Mouse (Mus musculus): ENCODE measurements around the gene Spata48. TPM values are rescaled to one million over a fixed set of nuclear protein-coding genes. Genes with fewer than 3 reads are reported as not detected.

Gene Spata48
- polyA plus RNA-seq, 1 experiment from 2014 or later: 0.28 TPM

DNA sequence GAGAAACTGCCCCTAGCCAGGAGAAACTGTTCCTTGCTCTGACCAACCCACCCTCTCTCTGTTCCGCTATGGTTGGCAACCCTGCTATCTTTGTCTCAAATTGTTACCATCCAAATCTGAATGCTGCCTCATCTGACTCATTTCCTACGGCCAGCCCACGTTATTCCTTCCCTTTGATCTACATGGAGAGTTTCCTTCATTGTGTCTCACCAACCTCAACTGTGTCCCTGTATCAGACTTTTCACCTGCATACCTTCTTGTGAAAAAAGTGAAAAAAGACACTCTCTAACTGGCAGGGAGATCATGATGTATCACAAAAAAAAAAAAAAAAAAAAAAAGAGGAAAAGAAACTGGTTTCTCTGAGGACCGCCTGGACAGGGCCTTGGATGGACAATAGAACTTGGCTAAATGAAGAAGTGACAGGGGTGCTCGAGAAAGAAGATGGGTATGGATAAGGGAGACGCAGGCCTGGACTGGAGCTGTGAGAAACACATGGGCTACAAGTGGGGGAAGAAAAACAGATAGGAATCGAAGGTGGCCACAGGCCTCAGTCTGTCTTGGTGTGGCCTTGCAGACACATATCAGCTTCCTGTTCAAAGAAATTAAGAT, 85.1 kb downstream of the Spata48 start:
- Histone ChIP-seq H3K36me3 (no peaks in the 10 kb centered on the region), H3K4me2 (no peak overlapping the region), H3K9me3 (no peaks in the 10 kb centered on the region), H3K27ac (no peak overlapping the region), H3K4me1 (no peaks in the 10 kb centered on the region), H3K27me3 (no peaks in the 10 kb centered on the region), H3K9ac (no peak overlapping the region), H3K4me3 (no peak overlapping the region)
- WGBS: 83% methylated on average over 7 of the region's 7 CpGs
- no peak for ATAC-seq (ENCODE audit: insufficient number of reproducible peaks, low FRiP score, low TSS enrichment, low read depth)

DNA sequence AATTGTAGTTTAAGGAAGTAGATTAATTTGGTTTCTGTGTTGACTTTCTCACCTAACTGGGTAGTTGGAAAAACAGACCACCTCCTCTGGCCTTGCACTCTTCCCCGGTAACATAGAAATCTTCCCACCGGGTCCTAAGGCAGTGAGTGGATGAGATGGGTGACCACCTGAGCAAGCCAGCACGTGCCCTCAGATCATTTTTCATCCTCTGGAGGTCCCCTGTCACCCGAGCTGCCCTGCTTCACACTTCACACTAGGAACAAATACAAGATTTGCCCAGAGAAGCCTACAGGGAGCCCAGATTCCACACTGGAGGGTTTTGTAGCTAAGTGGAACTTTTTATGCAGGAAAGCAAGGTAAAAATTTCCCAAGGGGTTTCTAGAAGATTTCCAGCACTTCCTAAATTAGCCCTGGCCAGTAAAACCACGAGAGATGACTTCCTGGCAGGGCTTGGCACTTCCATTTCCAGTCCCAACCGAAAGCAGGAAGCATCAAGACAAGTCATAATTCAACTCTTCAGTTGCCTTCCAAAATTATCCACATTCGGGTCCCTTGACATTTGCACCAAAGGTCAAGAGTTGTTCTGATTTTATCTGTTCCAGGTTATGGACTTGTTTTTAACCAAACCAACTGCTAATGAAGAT, 85.8 kb downstream of the Spata48 start:
- Histone ChIP-seq H3K4me1 (no peaks in the 10 kb centered on the region), H3K9ac (no peak overlapping the region), H3K4me3 (no peak overlapping the region), H3K27me3 (no peaks in the 10 kb centered on the region), H3K36me3 (no peaks in the 10 kb centered on the region), H3K9me3 (no peaks in the 10 kb centered on the region), H3K4me2 (no peak overlapping the region), H3K27ac (no peak overlapping the region)
- no peak for ATAC-seq (ENCODE audit: insufficient number of reproducible peaks, low FRiP score, low TSS enrichment, low read depth)
- WGBS: 51% methylated on average over 7 of the region's 7 CpGs

DNA sequence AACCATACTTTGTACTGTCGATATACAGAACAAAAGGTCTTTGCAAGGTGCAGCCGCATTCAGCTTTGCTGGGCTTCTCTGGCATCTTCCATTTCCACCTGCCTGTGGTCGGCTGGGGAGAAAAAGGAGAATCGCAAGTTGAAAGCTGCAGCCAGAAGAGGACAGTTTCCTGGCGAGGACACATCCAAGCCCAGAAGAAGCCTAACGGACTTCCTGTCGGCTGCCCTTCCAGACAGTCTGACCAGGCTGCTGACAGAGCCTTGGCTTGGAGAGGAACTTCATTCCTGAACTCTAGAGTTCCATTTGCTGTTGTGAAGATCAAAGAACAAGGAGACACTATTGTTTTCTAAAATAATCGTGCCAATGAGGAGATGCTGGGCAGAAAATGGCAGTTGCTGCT, 93.7 kb downstream of the Spata48 start:
- no peak for ATAC-seq (ENCODE audit: insufficient number of reproducible peaks, low FRiP score, low TSS enrichment, low read depth)
- no peak overlapping the region for H3K27ac ChIP-seq
- H3K4me3 ChIP-seq: no peak overlapping the region
- 77% methylated on average over 8 of the region's 8 CpGs for WGBS
- no peaks in the 10 kb centered on the region for H3K36me3 ChIP-seq
- no peak overlapping the region for H3K9ac ChIP-seq
- no peaks in the 10 kb centered on the region for H3K27me3 ChIP-seq
- H3K4me1 ChIP-seq: no peaks in the 10 kb centered on the region
- no peaks in the 10 kb centered on the region for H3K9me3 ChIP-seq
- H3K4me2 ChIP-seq: no peak overlapping the region

DNA sequence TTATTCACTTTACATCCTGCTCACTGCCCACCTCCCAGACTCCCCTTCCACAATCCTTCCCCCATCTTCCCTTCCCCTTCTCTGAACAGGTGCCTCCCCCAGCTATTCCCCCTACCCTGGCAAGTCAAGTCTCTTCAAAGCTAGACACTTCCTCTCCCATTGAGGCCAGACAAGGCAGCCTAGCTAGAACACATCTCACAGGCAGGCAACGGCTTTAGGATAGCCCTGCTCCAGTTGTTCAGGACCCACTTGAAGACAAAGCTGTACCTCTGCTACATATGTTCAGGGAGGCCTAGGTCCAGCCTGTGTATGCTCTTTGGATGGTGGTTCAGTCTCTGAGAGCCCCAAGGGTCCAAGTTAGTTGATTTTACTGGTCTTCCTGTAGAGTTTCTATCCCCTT, 94.3 kb downstream of the Spata48 start:
- H3K4me2 ChIP-seq: no peak overlapping the region
- no peaks in the 10 kb centered on the region for H3K27me3 ChIP-seq
- H3K27ac ChIP-seq: no peak overlapping the region
- H3K9me3 ChIP-seq: no peaks in the 10 kb centered on the region
- ATAC-seq (ENCODE audit: insufficient number of reproducible peaks, low FRiP score, low TSS enrichment, low read depth): no peak
- H3K4me3 ChIP-seq: no peak overlapping the region
- no peaks in the 10 kb centered on the region for H3K4me1 ChIP-seq
- no peak overlapping the region for H3K9ac ChIP-seq
- 90% methylated on average over 1 of the region's 1 CpGs for WGBS
- H3K36me3 ChIP-seq: no peaks in the 10 kb centered on the region

DNA sequence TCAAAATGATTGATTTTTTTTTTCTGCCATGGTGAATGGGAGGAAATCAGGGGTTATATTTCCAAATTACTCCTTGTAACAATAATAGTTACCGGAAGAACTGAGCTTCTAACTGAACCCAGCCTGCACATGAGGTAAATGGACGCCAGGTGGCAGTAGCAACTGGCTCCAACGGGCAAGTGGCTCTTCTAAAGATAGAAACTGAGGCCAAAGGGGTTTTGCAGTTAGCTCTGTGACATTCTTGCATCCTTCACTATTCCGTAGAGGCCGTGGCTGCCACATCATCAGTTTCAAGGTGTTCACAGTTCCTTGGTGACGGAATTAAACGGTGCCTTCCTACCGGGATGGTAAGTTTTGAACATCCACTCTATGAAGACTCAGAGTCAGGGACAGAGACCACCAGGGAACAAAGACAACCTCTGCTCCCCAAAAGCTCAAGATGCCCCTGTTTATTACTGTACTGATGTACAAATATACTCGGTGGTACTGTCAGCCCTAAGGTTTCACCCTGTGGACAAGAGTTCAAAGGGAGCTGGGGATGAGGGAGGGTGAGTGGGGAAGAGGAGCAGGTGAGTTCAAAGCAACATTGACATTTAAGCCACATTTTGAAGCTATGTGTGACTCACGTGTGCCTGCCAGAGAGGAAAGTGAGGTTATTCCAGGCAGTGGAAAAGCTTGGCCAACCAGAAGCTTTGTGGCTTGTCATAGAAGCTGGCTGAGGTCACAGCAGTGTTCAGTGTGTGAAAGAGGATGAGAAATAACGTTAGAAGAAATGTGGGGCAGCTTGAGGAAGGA, 95.5 kb downstream of the Spata48 start:
- H3K4me2 ChIP-seq: no peak overlapping the region
- H3K36me3 ChIP-seq: no peaks in the 10 kb centered on the region
- no peaks in the 10 kb centered on the region for H3K9me3 ChIP-seq
- no peak overlapping the region for H3K4me3 ChIP-seq
- whole genome bisulfite sequencing: 41% methylated on average over 11 of the region's 11 CpGs
- H3K27ac ChIP-seq: no peak overlapping the region
- no peak for ATAC-seq (ENCODE audit: insufficient number of reproducible peaks, low FRiP score, low TSS enrichment, low read depth)
- no peaks in the 10 kb centered on the region for H3K4me1 ChIP-seq
- H3K27me3 ChIP-seq: no peaks in the 10 kb centered on the region
- H3K9ac ChIP-seq: no peak overlapping the region

DNA sequence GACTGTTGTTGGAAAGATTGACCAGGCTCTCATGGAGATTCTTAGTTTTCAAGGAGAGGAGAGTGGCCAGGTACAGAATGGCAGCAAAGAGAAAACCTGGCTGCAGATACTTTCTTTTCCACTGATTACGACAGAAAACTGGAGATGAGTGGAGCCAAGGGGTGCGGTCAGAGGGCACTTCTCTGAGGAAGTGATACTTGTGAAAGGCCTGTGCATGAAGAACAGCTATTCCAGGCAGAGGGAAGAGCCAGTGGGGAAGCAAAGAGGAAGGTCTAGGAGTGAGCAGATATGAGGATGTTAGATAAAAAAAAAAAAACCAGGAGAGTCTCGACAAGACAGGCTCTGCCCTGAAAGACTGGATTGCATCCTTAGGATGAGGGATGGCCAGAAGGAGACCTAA, 96.8 kb downstream of the Spata48 start:
- Histone ChIP-seq H3K9ac (no peak overlapping the region), H3K4me1 (no peaks in the 10 kb centered on the region), H3K36me3 (no peaks in the 10 kb centered on the region), H3K4me3 (no peak overlapping the region), H3K27me3 (no peaks in the 10 kb centered on the region), H3K4me2 (no peak overlapping the region), H3K27ac (no peak overlapping the region), H3K9me3 (no peaks in the 10 kb centered on the region)
- 77% methylated on average over 3 of the region's 3 CpGs for WGBS
- ATAC-seq (ENCODE audit: insufficient number of reproducible peaks, low FRiP score, low TSS enrichment, low read depth): no peak

DNA sequence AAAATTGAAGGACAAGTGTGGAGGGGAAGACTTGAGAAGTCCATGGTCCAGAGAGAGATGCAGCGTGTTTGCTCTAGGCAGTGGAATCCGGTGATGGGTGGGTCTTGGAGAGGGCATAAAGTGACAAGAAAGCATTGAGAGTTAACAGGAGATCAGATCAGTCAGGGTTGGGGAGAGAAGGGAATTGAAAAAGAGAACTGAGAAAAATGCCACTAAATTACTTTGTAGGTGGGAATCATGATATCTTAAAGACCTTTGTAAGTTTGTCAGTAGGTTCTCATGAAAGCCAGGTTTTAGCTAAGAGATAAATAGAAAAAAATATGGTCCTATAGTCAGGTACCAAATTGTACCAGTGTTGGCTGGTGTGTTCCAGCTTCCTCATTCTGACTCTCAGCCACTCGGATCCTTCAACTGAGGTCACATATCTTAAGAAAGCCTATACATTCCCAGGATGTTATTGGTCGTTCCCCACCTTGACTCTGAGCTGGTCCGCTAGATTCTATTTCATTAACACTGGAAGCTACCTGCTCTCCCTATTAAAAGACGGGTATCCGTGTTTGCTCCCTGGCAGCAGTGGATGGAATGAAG, 97.3 kb downstream of the Spata48 start:
- H3K9me3 ChIP-seq: no peaks in the 10 kb centered on the region
- no peak for ATAC-seq (ENCODE audit: insufficient number of reproducible peaks, low FRiP score, low TSS enrichment, low read depth)
- no peak overlapping the region for H3K4me2 ChIP-seq
- H3K4me3 ChIP-seq: no peak overlapping the region
- no peak overlapping the region for H3K9ac ChIP-seq
- H3K4me1 ChIP-seq: no peaks in the 10 kb centered on the region
- no peak overlapping the region for H3K27ac ChIP-seq
- 80% methylated on average over 7 of the region's 7 CpGs for WGBS
- H3K36me3 ChIP-seq: no peaks in the 10 kb centered on the region
- H3K27me3 ChIP-seq: no peaks in the 10 kb centered on the region

DNA sequence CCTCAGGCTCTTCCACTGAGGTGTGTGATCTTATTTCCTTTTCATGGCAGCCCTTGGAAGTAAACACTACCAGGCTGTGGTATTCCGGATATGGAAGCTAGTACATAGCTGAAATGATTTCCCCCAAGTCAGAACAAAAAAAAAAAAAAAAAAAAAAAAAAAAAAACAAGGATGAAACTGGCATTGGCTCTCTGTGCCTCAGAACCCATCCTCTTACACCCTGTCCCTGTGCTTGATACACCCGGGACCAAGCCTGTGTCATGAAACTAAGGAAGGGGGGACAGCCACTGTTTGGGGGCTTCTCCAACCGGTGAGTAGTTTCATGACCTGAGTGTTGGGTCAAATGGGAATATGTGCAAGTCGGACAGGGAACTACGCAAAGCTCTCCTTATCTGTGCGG, 99.2 kb downstream of the Spata48 start:
- no peaks in the 10 kb centered on the region for H3K4me1 ChIP-seq
- no peaks in the 10 kb centered on the region for H3K27me3 ChIP-seq
- H3K27ac ChIP-seq: no peak overlapping the region
- no peak overlapping the region for H3K4me3 ChIP-seq
- WGBS: 89% methylated on average over 6 of the region's 6 CpGs
- H3K4me2 ChIP-seq: no peak overlapping the region
- no peak overlapping the region for H3K9ac ChIP-seq
- ATAC-seq (ENCODE audit: insufficient number of reproducible peaks, low FRiP score, low TSS enrichment, low read depth): no peak
- H3K9me3 ChIP-seq: no peaks in the 10 kb centered on the region
- H3K36me3 ChIP-seq: no peaks in the 10 kb centered on the region

DNA sequence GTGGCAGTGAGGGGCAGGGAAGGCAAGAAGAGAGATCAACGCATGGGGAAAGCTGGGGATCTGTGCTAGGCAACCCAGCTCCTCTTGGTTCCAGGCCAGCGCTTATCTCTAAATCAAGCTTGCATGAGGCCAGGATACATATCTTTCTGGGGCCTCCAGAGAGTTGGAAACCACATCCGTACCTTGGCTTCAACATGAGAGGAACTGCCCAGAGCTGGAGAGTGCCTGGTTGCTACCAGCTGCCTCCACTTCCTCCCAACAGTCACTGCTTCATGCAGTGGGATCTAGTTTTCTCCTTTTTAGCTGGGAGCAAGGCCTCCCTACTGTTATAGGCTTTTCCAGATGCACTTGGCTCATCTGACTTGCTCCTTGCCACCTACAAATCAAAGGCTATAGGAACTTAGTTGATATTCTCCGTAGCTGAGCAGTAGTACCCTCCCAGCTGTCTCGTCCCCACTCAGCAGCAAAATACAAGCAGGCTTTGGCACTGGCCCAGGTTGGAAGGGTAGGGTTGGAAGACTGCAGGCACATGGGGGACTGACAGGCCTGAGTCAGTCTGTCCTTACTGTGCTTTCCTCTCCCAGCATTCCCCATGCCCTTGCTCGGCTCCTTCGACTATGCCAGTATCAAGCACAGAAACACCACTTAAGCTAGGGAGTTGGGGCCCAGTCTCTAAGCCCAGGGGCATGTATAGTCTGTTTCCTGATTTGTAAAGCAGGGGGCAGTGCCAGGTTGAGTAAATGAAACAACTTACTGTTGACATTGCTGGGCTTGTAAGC, 102.6 kb downstream of the Spata48 start:
- no peaks in the 10 kb centered on the region for H3K4me1 ChIP-seq
- H3K9me3 ChIP-seq: no peaks in the 10 kb centered on the region
- ATAC-seq (ENCODE audit: insufficient number of reproducible peaks, low FRiP score, low TSS enrichment, low read depth): no peak
- WGBS: 74% methylated on average over 7 of the region's 7 CpGs
- H3K36me3 ChIP-seq: no peaks in the 10 kb centered on the region
- H3K4me2 ChIP-seq: no peak overlapping the region
- H3K27me3 ChIP-seq: no peaks in the 10 kb centered on the region
- H3K27ac ChIP-seq: no peak overlapping the region
- no peak overlapping the region for H3K9ac ChIP-seq
- H3K4me3 ChIP-seq: no peak overlapping the region

All from limb, embryonic 15.5 days (tissue).